Mouse (Mus musculus): Measurements from ENCODE around the gene Rps25. TPM values are rescaled to one million over a fixed set of nuclear protein-coding genes. Genes with fewer than 3 reads are reported as not detected.

Rps25 gene
- total RNA-seq, 2 experiments from 2014 or later: 631 to 665 TPM

DNA sequence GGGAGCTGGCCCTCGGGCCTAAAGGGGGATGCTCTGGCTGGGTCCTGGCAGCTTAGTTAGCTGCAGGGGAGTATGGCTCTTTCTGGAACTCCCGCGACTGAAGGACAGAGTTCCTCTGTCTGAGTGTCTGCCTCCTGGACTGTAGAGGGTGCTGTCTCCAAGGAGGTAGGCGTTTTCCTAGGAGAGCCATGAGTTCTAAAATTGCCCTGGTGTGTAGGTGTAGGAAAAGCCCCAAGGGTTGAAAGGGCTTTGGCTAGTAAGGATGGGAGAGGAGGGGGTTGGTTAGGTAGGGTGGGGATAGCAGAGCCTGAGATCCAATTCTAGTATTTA, 47.9 kb downstream of the Rps25 start, which contains the start of gene Upk2:
TSS of gene Upk2 (minus strand) at position 86 of the 330 bp plus-strand sequence.
- no peak for DNase-seq

DNA sequence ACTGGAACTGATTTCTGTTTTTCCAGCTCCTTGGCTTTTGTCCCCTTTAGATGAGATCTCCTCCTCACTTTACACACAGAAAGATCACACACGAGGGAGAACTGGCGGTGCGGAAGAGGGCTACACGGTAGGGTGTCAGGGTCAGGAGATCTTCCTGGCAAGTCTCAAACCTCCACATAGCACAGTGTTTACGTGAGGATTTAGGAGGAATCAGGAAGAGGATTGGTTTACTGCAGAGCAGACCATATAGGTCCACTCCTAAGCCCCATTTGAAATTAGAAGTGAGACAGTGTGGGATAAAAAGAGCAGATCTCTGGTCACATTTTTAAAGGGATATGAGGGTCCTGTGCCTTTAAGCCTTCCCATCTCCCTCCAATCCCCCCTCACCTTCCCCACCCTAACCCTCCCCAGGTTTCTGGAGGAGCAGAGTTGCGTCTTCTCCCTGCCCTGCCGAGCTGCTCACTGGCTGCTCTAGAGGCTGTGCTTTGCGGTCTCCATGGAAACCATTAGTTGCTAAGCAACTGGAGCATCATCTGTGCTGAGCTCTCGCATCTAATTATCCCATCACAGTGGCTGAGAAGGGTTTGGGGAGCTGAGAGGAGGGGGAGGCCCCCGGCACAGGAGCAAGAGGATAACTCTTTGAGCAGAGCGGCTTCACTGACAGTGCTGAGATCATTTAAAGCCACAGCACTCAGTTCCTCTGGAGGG, 50.2 kb downstream of the Rps25 start:
- no peak for DNase-seq

Small RNA genes within 50 kb of the gene (microRNA-seq; reads per million reads assigned to microRNA genes)
- 0 to 0.79 reads per million in 2 experiments for gene Mir7085 (ENCODE audit: borderline replicate concordance in 2 of 2)

Other genes with a start within 250 kb of the Rps25 start
- gene Cbl, start 173.1 kb upstream of the Rps25 start, total RNA-seq (2021): 1 to 10 TPM; 9.2 to 9.4 TPM
- gene Ccdc153, start 166.5 kb upstream of the Rps25 start, total RNA-seq (2021): not detected
- gene Pdzd3, start 155.7 kb upstream of the Rps25 start, total RNA-seq (2021): under 1 TPM; 0.99 to 1.00 TPM
- gene Nlrx1, start 138.5 kb upstream of the Rps25 start, total RNA-seq (2021): 10 to 100 TPM; 18.6 to 21.1 TPM
- under 1 TPM; 0.15 to 0.62 TPM for gene Abcg4, start 118.5 kb upstream of the Rps25 start, total RNA-seq (2021)
- 1 to 10 TPM; 5.6 to 6.0 TPM for gene Hinfp, start 101.5 kb upstream of the Rps25 start, total RNA-seq (2021)
- gene C2cd2l, start 86.9 kb upstream of the Rps25 start, total RNA-seq (2021): 10 to 100 TPM; 12.0 to 12.2 TPM
- 10 to 100 TPM; 11.0 to 11.2 TPM for gene Dpagt1, start 81.1 kb upstream of the Rps25 start, total RNA-seq (2021)
- 10 to 100 TPM; 10.8 to 12.8 TPM for gene H2afx, start 72.4 kb upstream of the Rps25 start, total RNA-seq (2021)
- 10 to 100 TPM; 20.3 to 24.3 TPM for gene Hmbs, start 62.9 kb upstream of the Rps25 start, total RNA-seq (2021)
- 10 to 100 TPM; 13.5 to 14.5 TPM for gene Vps11, start 45.5 kb upstream of the Rps25 start, total RNA-seq (2021)
- gene Hyou1, start 27.6 kb upstream of the Rps25 start, total RNA-seq (2021): 10 to 100 TPM; 28.0 to 31.3 TPM
- gene Slc37a4, start 10.3 kb upstream of the Rps25 start, total RNA-seq (2021): 100 to 1,000 TPM; 117 to 142 TPM
- 10 to 100 TPM; 13.8 to 17.5 TPM for gene Trappc4, start 461 bp downstream of the Rps25 start, total RNA-seq (2021)
- 1 to 10 TPM; 3.9 to 5.8 TPM for gene Ccdc84, start 11.4 kb downstream of the Rps25 start, total RNA-seq (2021)
- not detected for gene Foxr1, start 34.0 kb downstream of the Rps25 start, total RNA-seq (2021)
- gene Upk2, start 47.8 kb downstream of the Rps25 start, total RNA-seq (2021): under 1 TPM; 0.32 to 0.43 TPM
- gene Bcl9l, start 75.7 kb downstream of the Rps25 start, total RNA-seq (2021): 10 to 100 TPM; 33.6 to 40.7 TPM
- not detected for gene Cxcr5, start 154.7 kb downstream of the Rps25 start, total RNA-seq (2021)
- 10 to 100 TPM; 55.1 to 59.4 TPM for gene Ddx6, start 197.8 kb downstream of the Rps25 start, total RNA-seq (2021)

Data from gastrocnemius, postnatal 25 days (tissue).